Mouse (Mus musculus): Measurements from ENCODE around the gene Txn1. TPM values are rescaled to one million over a fixed set of nuclear protein-coding genes. Genes with fewer than 3 reads are reported as not detected.

Gene Txn1
- polyA plus RNA-seq, 1 experiment from 2014 or later: 575 TPM

- ATAC-seq (replicated peaks; ENCODE audit: low FRiP score, low TSS enrichment, low read depth) (no peak), DNase-seq (ENCODE audit: low spot score) (peak; percentile 23)
- no peak overlapping the region for H3K4me2 ChIP-seq (ENCODE audit: low read length)
Measured at GRCm38 (mm10) chr4:57964143-57964542, 7.9 kb upstream of the Txn1 start.

GRCm38 (mm10) chr4:57959056-57959455, 2.8 kb upstream of the Txn1 start:
- H3K4me3 ChIP-seq (ENCODE audit: low read depth, low read length): no peak overlapping the region
- H3K27me3 ChIP-seq (replicated peaks; ENCODE audit: control insufficient read depth, insufficient read depth, low read length): no peaks in the 10 kb centered on the region
- H3K4me1 ChIP-seq (replicated peaks; ENCODE audit: control insufficient read depth, insufficient read depth, low read length): peaks cover 16% of the 10 kb centered on the region
- H3K9ac ChIP-seq (ENCODE audit: low read length): no peak overlapping the region
- ATAC-seq (replicated peaks; ENCODE audit: low FRiP score, low TSS enrichment, low read depth): no peak
- H3K27ac ChIP-seq (ENCODE audit: low read depth): no peak overlapping the region
- no peak overlapping the region for H3K4me2 ChIP-seq (ENCODE audit: low read length)
- no peaks in the 10 kb centered on the region for H3K9me3 ChIP-seq (ENCODE audit: control insufficient read depth, low read length)
- no peaks in the 10 kb centered on the region for H3K36me3 ChIP-seq (ENCODE audit: control insufficient read depth, insufficient read depth, low read length)
- WGBS: 83% methylated on average over 8 of the region's 8 CpGs
- DNase-seq (ENCODE audit: low spot score): peak; percentile 31

More at GRCm38 (mm10) chr4:57964143-57964542, 7.9 kb upstream of the Txn1 start:
- H3K36me3 ChIP-seq (ENCODE audit: control insufficient read depth, insufficient read depth, low read length): no peaks in the 10 kb centered on the region
- H3K9me3 ChIP-seq (ENCODE audit: control insufficient read depth, low read length): no peaks in the 10 kb centered on the region
- 63% methylated on average over 1 of the region's 1 CpGs for WGBS
- no peak overlapping the region for H3K9ac ChIP-seq (ENCODE audit: low read length)
- no peaks in the 10 kb centered on the region for H3K27me3 ChIP-seq (replicated peaks; ENCODE audit: control insufficient read depth, insufficient read depth, low read length)
- no peak overlapping the region for H3K4me3 ChIP-seq (ENCODE audit: low read depth, low read length)
- no peak overlapping the region for H3K27ac ChIP-seq (ENCODE audit: low read depth)
- no peaks in the 10 kb centered on the region for H3K4me1 ChIP-seq (replicated peaks; ENCODE audit: control insufficient read depth, insufficient read depth, low read length)

- Histone ChIP-seq H3K4me3 (ENCODE audit: low read depth, low read length) (no peak overlapping the region), H3K27ac (ENCODE audit: low read depth) (no peak overlapping the region), H3K27me3 (replicated peaks; ENCODE audit: control insufficient read depth, insufficient read depth, low read length) (no peaks in the 10 kb centered on the region), H3K9me3 (ENCODE audit: control insufficient read depth, low read length) (no peaks in the 10 kb centered on the region), H3K4me2 (ENCODE audit: low read length) (no peak overlapping the region), H3K36me3 (ENCODE audit: control insufficient read depth, insufficient read depth, low read length) (no peaks in the 10 kb centered on the region), H3K4me1 (replicated peaks; ENCODE audit: control insufficient read depth, insufficient read depth, low read length) (peaks cover 20% of the 10 kb centered on the region), H3K9ac (ENCODE audit: low read length) (no peak overlapping the region)
- ATAC-seq (replicated peaks; ENCODE audit: low FRiP score, low TSS enrichment, low read depth): no peak
- DNase-seq (ENCODE audit: low spot score): peak; percentile 38
- WGBS: 74% methylated on average over 9 of the region's 9 CpGs
Measured at GRCm38 (mm10) chr4:57958098-57958497, 1.9 kb upstream of the Txn1 start.

DNA sequence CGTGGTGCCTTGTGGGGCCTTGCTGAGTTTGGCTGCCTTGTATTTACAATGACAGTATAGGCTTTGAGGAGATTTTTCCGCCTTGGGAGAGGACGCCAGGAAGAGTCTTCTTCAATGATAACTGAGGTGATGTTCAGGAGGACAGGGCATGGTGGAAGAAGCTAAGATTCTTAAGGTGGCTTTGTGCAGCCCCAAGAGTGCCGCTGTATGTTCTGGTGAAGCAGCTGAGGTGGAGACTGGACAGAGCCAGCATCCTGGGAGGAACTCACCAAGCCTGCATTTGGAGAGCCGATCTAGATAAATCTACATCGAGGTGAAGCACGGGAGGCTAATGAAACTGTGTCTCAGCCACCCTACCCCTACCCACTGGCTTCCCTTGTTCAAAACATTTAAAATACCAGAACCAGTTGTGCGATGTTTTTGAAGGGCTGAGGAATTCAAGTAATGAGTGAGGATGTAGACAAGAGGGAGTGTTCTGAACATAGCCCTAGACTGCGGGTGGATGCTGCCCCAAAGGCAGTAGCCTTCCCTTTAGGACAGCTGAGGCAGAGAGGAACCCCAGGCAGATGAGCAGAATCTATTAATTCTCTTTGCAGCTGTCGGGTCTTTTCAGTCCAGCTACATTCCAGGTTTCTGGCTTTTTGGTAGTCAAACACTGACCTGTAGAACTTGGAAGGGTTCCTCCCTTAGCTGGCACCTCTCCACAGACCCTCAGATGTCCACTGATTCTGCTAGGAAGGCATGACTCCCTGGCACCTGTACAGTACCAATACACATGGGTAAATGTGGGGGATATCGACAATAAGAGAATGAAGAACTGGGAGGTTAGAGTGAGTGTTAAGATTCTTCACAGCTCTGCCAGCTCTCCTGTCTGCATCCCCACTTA, 1.2 kb upstream of the Txn1 start:
- DNase-seq (ENCODE audit: low spot score): no peak
- 41% methylated on average over 11 of the region's 11 CpGs for WGBS
- H3K9me3 ChIP-seq (ENCODE audit: control insufficient read depth, low read length): no peaks in the 10 kb centered on the region

DNA sequence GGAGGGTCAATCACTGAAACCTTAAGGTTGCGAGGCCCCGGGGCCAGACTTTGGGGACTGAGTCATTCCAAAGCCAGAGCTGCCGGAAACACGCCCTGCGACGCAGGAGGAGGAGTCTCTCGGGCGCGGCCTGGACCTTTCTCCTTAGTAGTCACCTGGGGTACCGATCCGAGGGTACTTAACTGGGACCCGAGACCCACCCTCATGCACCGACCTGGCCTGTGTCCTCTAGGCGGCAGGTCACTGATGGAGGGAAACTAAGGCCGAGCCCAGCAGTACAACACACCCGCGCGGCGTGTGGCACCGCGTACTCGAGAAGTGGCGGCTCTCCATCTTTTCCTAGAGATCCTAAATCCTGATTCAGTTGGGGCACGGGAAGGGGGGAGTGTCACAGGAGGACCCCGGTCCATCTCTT, 660 bp downstream of the Txn1 start:
- DNase-seq (ENCODE audit: low spot score) (no peak), ATAC-seq (replicated peaks; ENCODE audit: low FRiP score, low TSS enrichment, low read depth) (peak; percentile 35)
- Histone ChIP-seq H3K4me3 (ENCODE audit: low read depth, low read length) (peak overlapping the region; percentile 83), H3K27me3 (replicated peaks; ENCODE audit: control insufficient read depth, insufficient read depth, low read length) (no peaks in the 10 kb centered on the region), H3K36me3 (ENCODE audit: control insufficient read depth, insufficient read depth, low read length) (peaks cover 18% of the 10 kb centered on the region), H3K9me3 (ENCODE audit: control insufficient read depth, low read length) (no peaks in the 10 kb centered on the region), H3K4me1 (replicated peaks; ENCODE audit: control insufficient read depth, insufficient read depth, low read length) (peaks cover 20% of the 10 kb centered on the region), H3K27ac (ENCODE audit: low read depth) (peak overlapping the region; percentile 96), H3K4me2 (ENCODE audit: low read length) (peak overlapping the region; percentile 86), H3K9ac (ENCODE audit: low read length) (peak overlapping the region; percentile 83)
- under 1% methylated on average over 25 of the region's 25 CpGs for WGBS

More for the DNA sequence above, 1.2 kb upstream of the Txn1 start:
- H3K27ac ChIP-seq (ENCODE audit: low read depth): peak overlapping the region; percentile 96
- H3K27me3 ChIP-seq (replicated peaks; ENCODE audit: control insufficient read depth, insufficient read depth, low read length): no peaks in the 10 kb centered on the region
- ATAC-seq (replicated peaks; ENCODE audit: low FRiP score, low TSS enrichment, low read depth): no peak
- peak overlapping the region; percentile 86 for H3K4me2 ChIP-seq (ENCODE audit: low read length)
- peak overlapping the region; percentile 49 for H3K9ac ChIP-seq (ENCODE audit: low read length)
- peaks cover 20% of the 10 kb centered on the region for H3K4me1 ChIP-seq (replicated peaks; ENCODE audit: control insufficient read depth, insufficient read depth, low read length)
- H3K4me3 ChIP-seq (ENCODE audit: low read depth, low read length): peak overlapping the region; percentile 83
- H3K36me3 ChIP-seq (ENCODE audit: control insufficient read depth, insufficient read depth, low read length): no peaks in the 10 kb centered on the region; the same call in 1 of the 2 replicates

DNA sequence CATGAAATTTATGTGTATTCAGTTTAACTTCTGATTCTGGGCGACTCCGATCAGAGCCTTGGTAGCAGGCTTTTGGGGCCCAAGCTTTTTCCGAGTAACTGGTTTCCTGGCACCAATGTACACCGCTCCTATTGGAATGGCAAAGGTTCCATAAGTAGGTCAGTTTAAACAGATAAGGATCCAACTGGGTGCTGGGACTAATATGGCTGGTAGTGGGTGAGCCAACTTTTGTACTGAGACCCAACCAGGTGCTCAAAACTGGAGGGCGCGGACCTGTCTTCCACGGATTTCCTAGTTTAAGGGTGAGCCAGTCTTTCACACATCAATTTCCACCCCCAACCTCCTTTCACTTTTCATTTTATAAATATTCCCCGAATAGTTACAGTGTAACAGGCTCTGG, 1.2 kb downstream of the Txn1 start:
- peaks cover 20% of the 10 kb centered on the region for H3K4me1 ChIP-seq (replicated peaks; ENCODE audit: control insufficient read depth, insufficient read depth, low read length)
- H3K27me3 ChIP-seq (replicated peaks; ENCODE audit: control insufficient read depth, insufficient read depth, low read length): no peaks in the 10 kb centered on the region
- H3K9me3 ChIP-seq (ENCODE audit: control insufficient read depth, low read length): no peaks in the 10 kb centered on the region
- H3K4me2 ChIP-seq (ENCODE audit: low read length): peak overlapping the region; percentile 86
- peak overlapping the region; percentile 96; the same call in 1 of the 2 replicates for H3K27ac ChIP-seq (ENCODE audit: low read depth)
- peak overlapping the region; percentile 83 for H3K4me3 ChIP-seq (ENCODE audit: low read depth, low read length)
- no peak for DNase-seq (ENCODE audit: low spot score)
- WGBS: 67% methylated on average over 8 of the region's 8 CpGs
- peak overlapping the region; percentile 83 for H3K9ac ChIP-seq (ENCODE audit: low read length)
- peaks cover 24% of the 10 kb centered on the region for H3K36me3 ChIP-seq (ENCODE audit: control insufficient read depth, insufficient read depth, low read length)
- ATAC-seq (replicated peaks; ENCODE audit: low FRiP score, low TSS enrichment, low read depth): no peak

DNA sequence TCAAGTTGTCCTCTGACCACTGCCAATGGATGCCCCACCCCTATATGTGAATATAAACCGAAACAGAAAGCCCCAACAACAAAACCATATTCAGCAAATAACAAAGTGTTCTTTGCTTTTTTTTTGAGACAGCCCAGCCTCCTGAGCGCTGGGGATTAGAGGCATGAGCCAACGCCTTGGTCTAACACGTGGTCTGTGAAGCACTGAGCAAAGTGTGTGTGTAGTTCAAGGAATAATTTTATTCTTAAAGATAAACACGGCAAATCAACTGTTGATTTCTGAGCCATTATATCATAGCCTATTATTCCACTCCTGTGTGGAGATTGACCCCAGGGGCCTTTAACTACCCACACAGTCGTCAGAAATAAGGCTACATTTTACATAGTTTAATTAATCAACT, 1.6 kb downstream of the Txn1 start:
- 74% methylated on average over 6 of the region's 6 CpGs for WGBS
- ATAC-seq (replicated peaks; ENCODE audit: low FRiP score, low TSS enrichment, low read depth): no peak
- Histone ChIP-seq H3K4me3 (ENCODE audit: low read depth, low read length) (peak overlapping the region; percentile 83; the same call in 1 of the 2 replicates), H3K4me1 (replicated peaks; ENCODE audit: control insufficient read depth, insufficient read depth, low read length) (peaks cover 20% of the 10 kb centered on the region), H3K27ac (ENCODE audit: low read depth) (no peak overlapping the region), H3K4me2 (ENCODE audit: low read length) (peak overlapping the region; percentile 86), H3K36me3 (ENCODE audit: control insufficient read depth, insufficient read depth, low read length) (peaks cover 28% of the 10 kb centered on the region), H3K27me3 (replicated peaks; ENCODE audit: control insufficient read depth, insufficient read depth, low read length) (no peaks in the 10 kb centered on the region), H3K9me3 (ENCODE audit: control insufficient read depth, low read length) (no peaks in the 10 kb centered on the region), H3K9ac (ENCODE audit: low read length) (no peak overlapping the region)
- DNase-seq (ENCODE audit: low spot score): no peak

DNA sequence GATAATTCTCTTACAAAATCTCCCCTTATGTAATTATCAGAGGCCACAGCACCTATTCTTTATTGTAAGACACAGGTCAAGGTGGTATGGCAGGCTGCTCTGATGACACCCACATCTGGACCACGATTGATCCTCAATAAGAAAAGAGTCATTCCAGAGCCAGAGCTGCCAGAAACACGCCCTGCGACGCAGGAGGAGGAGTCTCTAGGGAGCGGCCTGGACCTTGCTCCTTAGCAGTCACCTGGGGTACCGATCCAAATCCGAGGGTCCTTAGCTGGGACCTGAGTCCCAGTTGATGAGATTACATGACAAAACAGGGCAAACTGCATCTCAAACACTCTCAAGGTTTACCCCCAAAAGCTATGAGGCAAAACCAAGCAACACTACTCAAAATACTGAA, 2.4 kb downstream of the Txn1 start:
- Histone ChIP-seq H3K4me3 (ENCODE audit: low read depth, low read length) (no peak overlapping the region), H3K9me3 (ENCODE audit: control insufficient read depth, low read length) (no peaks in the 10 kb centered on the region), H3K27ac (ENCODE audit: low read depth) (no peak overlapping the region), H3K36me3 (ENCODE audit: control insufficient read depth, insufficient read depth, low read length) (peaks cover 36% of the 10 kb centered on the region), H3K4me2 (ENCODE audit: low read length) (peak overlapping the region; percentile 86), H3K4me1 (replicated peaks; ENCODE audit: control insufficient read depth, insufficient read depth, low read length) (peaks cover 20% of the 10 kb centered on the region), H3K9ac (ENCODE audit: low read length) (no peak overlapping the region), H3K27me3 (replicated peaks; ENCODE audit: control insufficient read depth, insufficient read depth, low read length) (no peaks in the 10 kb centered on the region)
- WGBS: 88% methylated on average over 7 of the region's 7 CpGs
- DNase-seq (ENCODE audit: low spot score) (peak; percentile 50), ATAC-seq (replicated peaks; ENCODE audit: low FRiP score, low TSS enrichment, low read depth) (no peak)

Data from intestine, embryonic 14.5 days (tissue).